Mouse (Mus musculus): ENCODE results near the gene Abcc5. TPM values are rescaled to one million over a fixed set of nuclear protein-coding genes. Genes with fewer than 3 reads are reported as not detected.

Gene Abcc5
- polyA plus RNA-seq, 1 experiment from 2014 or later = 44.9 TPM

DNA sequence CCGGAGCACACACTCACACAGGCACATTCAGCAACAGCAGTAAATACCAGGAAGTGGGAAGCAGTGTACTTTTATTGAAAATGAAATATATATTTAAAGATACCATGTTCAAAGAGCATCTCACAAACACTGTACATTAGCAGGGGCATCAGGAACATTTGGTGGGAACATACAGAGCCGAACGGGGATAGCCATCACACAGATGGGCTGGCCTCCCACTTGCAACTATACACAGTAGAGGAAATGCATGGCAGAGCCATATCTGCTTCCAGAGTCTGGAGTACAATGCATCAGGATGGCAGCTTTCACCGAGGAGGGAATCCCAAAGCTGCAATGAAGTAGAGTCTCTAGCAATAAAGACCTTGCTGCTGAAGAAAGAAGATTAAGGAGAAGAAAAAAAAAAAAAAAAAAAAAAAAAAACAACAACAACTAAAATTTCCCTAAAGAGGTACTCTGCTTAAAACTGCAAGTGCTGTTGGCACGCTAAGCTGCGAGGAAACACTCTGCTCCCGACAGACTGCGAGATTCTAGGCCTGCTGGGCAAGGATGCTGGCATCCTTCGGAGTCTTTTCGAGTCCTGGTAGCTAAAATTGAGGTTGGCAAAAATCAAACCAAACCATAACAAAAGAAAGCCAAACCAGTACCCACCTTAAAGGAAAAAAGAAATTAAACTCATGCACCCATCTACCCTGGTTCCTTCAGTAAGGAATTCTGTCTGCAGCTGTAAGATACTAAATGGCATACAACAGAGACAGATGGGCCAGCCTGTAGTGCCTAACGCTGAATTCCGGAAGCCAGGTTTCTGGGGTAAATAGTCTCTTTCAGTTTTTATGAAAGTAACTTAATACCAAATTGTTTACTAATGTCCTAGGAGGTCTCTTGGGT lies 25.2 kb downstream of the Abcc5 start:
- Histone ChIP-seq H3K9me3 (replicated peaks; ENCODE audit: control insufficient read depth, low read length) (no peaks in the 10 kb centered on the region), H3K27me3 (ENCODE audit: control insufficient read depth, insufficient read depth, low read length) (no peaks in the 10 kb centered on the region), H3K27ac (replicated peaks; ENCODE audit: low read depth, low read length) (no peak overlapping the region), H3K4me2 (ENCODE audit: low read depth, low read length) (no peak overlapping the region), H3K9ac (replicated peaks; ENCODE audit: low read length) (no peak overlapping the region), H3K4me3 (ENCODE audit: low read depth, low read length) (no peak overlapping the region), H3K36me3 (replicated peaks; ENCODE audit: control insufficient read depth, insufficient read depth, low read depth, low read length) (peaks cover 2% of the 10 kb centered on the region), H3K4me1 (ENCODE audit: control insufficient read depth, insufficient read depth, low read length) (no peaks in the 10 kb centered on the region)
- ATAC-seq (replicated peaks; ENCODE audit: insufficient number of reproducible peaks, low FRiP score, low TSS enrichment, low read depth) = no peak
- 92% methylated on average over 12 of the region's 12 CpGs for WGBS
- DNase-seq (ENCODE audit: low spot score) = no peak

- ATAC-seq (replicated peaks; ENCODE audit: insufficient number of reproducible peaks, low FRiP score, low TSS enrichment, low read depth) = no peak
- WGBS = 90% methylated on average over 10 of the region's 10 CpGs
- Histone ChIP-seq H3K4me2 (ENCODE audit: low read depth, low read length) (no peak overlapping the region), H3K4me1 (ENCODE audit: control insufficient read depth, insufficient read depth, low read length) (no peaks in the 10 kb centered on the region), H3K9me3 (replicated peaks; ENCODE audit: control insufficient read depth, low read length) (no peaks in the 10 kb centered on the region), H3K27ac (replicated peaks; ENCODE audit: low read depth, low read length) (no peak overlapping the region), H3K4me3 (ENCODE audit: low read depth, low read length) (no peak overlapping the region), H3K9ac (replicated peaks; ENCODE audit: low read length) (no peak overlapping the region), H3K27me3 (ENCODE audit: control insufficient read depth, insufficient read depth, low read length) (no peaks in the 10 kb centered on the region), H3K36me3 (replicated peaks; ENCODE audit: control insufficient read depth, insufficient read depth, low read depth, low read length) (peaks cover 2% of the 10 kb centered on the region)
- DNase-seq (ENCODE audit: low spot score) = no peak
Observed at GRCm38 (mm10) chr16:20396851-20397250, 29.3 kb downstream of the Abcc5 start.

DNA sequence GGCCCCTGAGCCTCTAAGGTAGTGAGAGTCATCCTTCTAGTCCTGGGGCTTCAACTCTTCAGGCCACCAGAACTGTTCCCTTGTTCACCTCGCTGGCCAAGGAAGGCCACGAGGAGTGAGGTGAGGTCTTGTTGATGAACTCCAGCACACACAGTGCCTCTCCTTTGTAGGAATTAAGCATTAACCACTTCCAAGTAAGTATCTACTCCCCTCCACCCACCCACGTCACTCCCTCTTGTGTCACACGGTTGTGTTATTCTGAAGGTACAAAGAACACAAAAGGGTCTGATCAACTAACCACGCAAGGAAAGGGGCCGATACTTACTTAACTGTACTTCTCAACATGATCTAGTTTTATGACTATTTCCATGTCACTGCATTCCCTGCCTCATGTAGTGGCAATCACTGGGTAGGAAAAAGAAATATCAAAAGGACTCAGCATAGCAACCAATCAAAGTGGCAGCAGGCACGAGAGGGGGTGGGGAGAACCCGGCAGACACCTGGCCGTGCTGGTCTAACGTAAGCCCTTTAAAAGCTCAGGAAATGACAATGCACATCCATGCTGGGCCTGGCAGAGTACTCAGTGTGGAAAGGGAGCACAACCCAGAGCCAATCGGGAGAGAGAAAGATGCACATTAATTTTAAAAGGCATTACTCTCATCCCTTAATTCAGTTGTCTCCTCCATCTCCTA lies 30.8 kb downstream of the Abcc5 start:
- Histone ChIP-seq H3K4me1 (ENCODE audit: control insufficient read depth, insufficient read depth, low read length) (no peaks in the 10 kb centered on the region), H3K9me3 (replicated peaks; ENCODE audit: control insufficient read depth, low read length) (no peaks in the 10 kb centered on the region), H3K9ac (replicated peaks; ENCODE audit: low read length) (no peak overlapping the region), H3K36me3 (replicated peaks; ENCODE audit: control insufficient read depth, insufficient read depth, low read depth, low read length) (peaks cover 2% of the 10 kb centered on the region), H3K27me3 (ENCODE audit: control insufficient read depth, insufficient read depth, low read length) (no peaks in the 10 kb centered on the region), H3K27ac (replicated peaks; ENCODE audit: low read depth, low read length) (no peak overlapping the region), H3K4me3 (ENCODE audit: low read depth, low read length) (no peak overlapping the region), H3K4me2 (ENCODE audit: low read depth, low read length) (no peak overlapping the region)
- 93% methylated on average over 11 of the region's 11 CpGs for WGBS
- DNase-seq (ENCODE audit: low spot score) (no peak), ATAC-seq (replicated peaks; ENCODE audit: insufficient number of reproducible peaks, low FRiP score, low TSS enrichment, low read depth) (no peak)

DNA sequence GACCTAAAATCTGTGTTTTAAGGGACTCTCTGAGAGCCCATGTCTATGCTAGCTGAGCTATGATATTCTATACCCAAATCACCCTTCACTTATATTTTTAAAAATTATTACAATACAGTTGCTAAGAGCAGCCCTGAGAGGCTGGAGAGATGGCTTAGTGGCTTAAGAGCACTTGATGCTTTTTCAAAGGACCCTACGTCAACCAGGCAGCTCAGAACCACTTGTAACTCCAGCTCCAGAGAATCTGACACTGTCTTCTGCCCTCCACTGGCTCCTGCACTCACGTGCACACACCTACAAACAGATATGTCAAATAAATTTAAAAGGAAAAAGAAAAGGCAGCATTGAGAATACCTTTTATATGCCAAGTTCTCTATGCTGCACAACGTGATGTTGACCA lies 34.4 kb downstream of the Abcc5 start:
- Histone ChIP-seq H3K27ac (replicated peaks; ENCODE audit: low read depth, low read length) (no peak overlapping the region), H3K4me2 (ENCODE audit: low read depth, low read length) (no peak overlapping the region), H3K4me3 (ENCODE audit: low read depth, low read length) (no peak overlapping the region), H3K9me3 (replicated peaks; ENCODE audit: control insufficient read depth, low read length) (no peaks in the 10 kb centered on the region), H3K27me3 (ENCODE audit: control insufficient read depth, insufficient read depth, low read length) (no peaks in the 10 kb centered on the region), H3K9ac (replicated peaks; ENCODE audit: low read length) (no peak overlapping the region), H3K36me3 (replicated peaks; ENCODE audit: control insufficient read depth, insufficient read depth, low read depth, low read length) (no peaks in the 10 kb centered on the region), H3K4me1 (ENCODE audit: control insufficient read depth, insufficient read depth, low read length) (no peaks in the 10 kb centered on the region)
- DNase-seq (ENCODE audit: low spot score) (no peak), ATAC-seq (replicated peaks; ENCODE audit: insufficient number of reproducible peaks, low FRiP score, low TSS enrichment, low read depth) (no peak)
- 89% methylated on average over 3 of the region's 3 CpGs for WGBS

DNA sequence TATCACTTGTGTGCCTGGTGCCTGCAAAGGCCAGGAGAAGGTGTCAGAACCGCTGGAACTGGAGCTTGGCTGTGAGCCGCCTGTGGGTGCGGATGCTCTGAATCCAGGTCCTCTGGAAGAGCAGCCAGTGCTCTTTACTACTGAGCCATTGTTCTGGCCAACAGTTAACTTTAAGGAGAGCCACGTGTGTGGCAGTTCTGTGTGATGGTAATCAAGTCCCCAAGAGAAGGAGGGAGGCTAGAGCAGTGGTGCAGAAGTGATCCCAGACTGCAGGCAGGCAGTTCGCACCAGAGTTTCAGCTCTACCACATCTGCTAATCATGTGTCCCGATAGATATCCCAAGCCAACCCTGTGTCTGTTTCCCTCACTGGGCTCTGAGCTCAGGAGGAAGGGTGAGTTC lies 36.0 kb downstream of the Abcc5 start:
- Histone ChIP-seq H3K4me3 (ENCODE audit: low read depth, low read length) (no peak overlapping the region), H3K27me3 (ENCODE audit: control insufficient read depth, insufficient read depth, low read length) (no peaks in the 10 kb centered on the region), H3K9ac (replicated peaks; ENCODE audit: low read length) (no peak overlapping the region), H3K4me2 (ENCODE audit: low read depth, low read length) (no peak overlapping the region), H3K27ac (replicated peaks; ENCODE audit: low read depth, low read length) (no peak overlapping the region), H3K36me3 (replicated peaks; ENCODE audit: control insufficient read depth, insufficient read depth, low read depth, low read length) (no peaks in the 10 kb centered on the region), H3K4me1 (ENCODE audit: control insufficient read depth, insufficient read depth, low read length) (no peaks in the 10 kb centered on the region), H3K9me3 (replicated peaks; ENCODE audit: control insufficient read depth, low read length) (no peaks in the 10 kb centered on the region)
- DNase-seq (ENCODE audit: low spot score) (no peak), ATAC-seq (replicated peaks; ENCODE audit: insufficient number of reproducible peaks, low FRiP score, low TSS enrichment, low read depth) (no peak)
- WGBS = 71% methylated on average over 6 of the region's 6 CpGs

DNA sequence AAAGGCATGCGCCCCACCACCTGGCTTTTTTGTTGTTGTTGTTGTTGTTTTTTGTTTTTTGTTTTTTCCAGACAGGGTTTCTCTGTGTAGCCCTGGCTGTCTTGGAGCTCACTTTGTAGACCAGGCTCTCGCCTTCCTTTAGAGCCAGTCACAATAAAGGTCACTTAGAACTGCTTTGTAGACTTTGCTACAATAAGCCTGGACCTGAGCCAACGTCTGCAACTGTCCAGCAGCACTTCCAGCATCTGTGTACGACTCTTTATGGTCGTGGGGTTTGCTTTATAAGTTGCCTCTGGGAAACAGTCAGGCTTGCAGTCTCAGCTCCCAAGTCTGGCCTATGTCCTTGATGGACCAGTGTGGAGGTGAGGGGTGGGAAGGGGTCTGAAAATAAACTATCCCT lies 45.2 kb downstream of the Abcc5 start:
- no peak for ATAC-seq (replicated peaks; ENCODE audit: insufficient number of reproducible peaks, low FRiP score, low TSS enrichment, low read depth)

DNA sequence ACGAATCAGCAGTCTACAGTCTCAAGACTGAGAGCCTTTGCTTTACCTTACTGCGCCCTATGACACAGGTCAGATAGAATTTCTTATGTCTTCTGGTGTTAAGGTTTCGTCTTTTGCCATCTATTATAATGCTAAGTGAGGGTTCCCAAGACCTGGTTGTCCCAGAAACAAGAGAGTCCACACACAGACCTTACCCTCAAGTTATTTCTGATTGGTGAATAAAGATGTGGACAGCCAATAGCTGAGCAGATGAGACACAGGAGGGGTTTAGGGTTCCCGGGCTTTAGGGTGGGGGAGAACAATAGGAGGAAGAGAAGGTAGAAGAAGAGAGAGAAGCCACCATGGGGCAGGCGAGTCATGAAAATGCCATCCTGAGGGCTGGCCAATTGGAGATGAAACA lies 50.9 kb downstream of the Abcc5 start:
- H3K27ac ChIP-seq (replicated peaks; ENCODE audit: low read depth, low read length) = no peak overlapping the region
- no peak overlapping the region for H3K4me3 ChIP-seq (ENCODE audit: low read depth, low read length)
- H3K9me3 ChIP-seq (replicated peaks; ENCODE audit: control insufficient read depth, low read length) = no peaks in the 10 kb centered on the region
- ATAC-seq (replicated peaks; ENCODE audit: insufficient number of reproducible peaks, low FRiP score, low TSS enrichment, low read depth) (no peak), DNase-seq (ENCODE audit: low spot score) (no peak)
- no peak overlapping the region for H3K9ac ChIP-seq (replicated peaks; ENCODE audit: low read length)
- H3K36me3 ChIP-seq (replicated peaks; ENCODE audit: control insufficient read depth, insufficient read depth, low read depth, low read length) = peaks cover 2% of the 10 kb centered on the region; the same call in 1 of the 2 replicates
- H3K27me3 ChIP-seq (ENCODE audit: control insufficient read depth, insufficient read depth, low read length) = no peaks in the 10 kb centered on the region
- H3K4me1 ChIP-seq (ENCODE audit: control insufficient read depth, insufficient read depth, low read length) = no peaks in the 10 kb centered on the region
- H3K4me2 ChIP-seq (ENCODE audit: low read depth, low read length) = no peak overlapping the region
- WGBS = 84% methylated on average over 5 of the region's 5 CpGs

More for the DNA sequence above, 45.2 kb downstream of the Abcc5 start:
- no peak overlapping the region for H3K4me3 ChIP-seq (ENCODE audit: low read depth, low read length)
- DNase-seq (ENCODE audit: low spot score) = no peak
- 89% methylated on average over 5 of the region's 5 CpGs for WGBS
- no peak overlapping the region for H3K4me2 ChIP-seq (ENCODE audit: low read depth, low read length)
- no peaks in the 10 kb centered on the region for H3K27me3 ChIP-seq (ENCODE audit: control insufficient read depth, insufficient read depth, low read length)
- H3K9ac ChIP-seq (replicated peaks; ENCODE audit: low read length) = no peak overlapping the region
- no peaks in the 10 kb centered on the region for H3K4me1 ChIP-seq (ENCODE audit: control insufficient read depth, insufficient read depth, low read length)
- no peaks in the 10 kb centered on the region for H3K9me3 ChIP-seq (replicated peaks; ENCODE audit: control insufficient read depth, low read length)
- no peaks in the 10 kb centered on the region for H3K36me3 ChIP-seq (replicated peaks; ENCODE audit: control insufficient read depth, insufficient read depth, low read depth, low read length)
- H3K27ac ChIP-seq (replicated peaks; ENCODE audit: low read depth, low read length) = no peak overlapping the region

DNA sequence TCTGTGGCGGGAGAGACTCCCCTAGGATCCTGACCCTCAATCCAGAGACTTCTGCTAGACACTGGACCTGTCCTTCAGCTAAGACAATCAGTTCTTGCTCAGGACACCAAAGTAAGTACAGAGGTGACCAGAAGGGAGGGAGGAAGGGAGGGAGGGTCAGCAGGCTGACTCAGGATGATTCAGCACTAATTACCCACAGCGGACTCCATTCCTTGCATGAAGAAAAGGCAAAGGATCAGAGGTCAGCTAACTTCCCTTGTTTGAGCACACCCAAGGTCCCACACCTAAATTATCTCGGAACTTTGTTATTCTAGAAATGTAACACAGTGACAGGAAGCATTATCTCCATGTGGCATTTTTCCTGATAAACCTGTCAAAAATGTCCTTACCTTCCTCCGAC lies 54.5 kb downstream of the Abcc5 start:
- DNase-seq (ENCODE audit: low spot score) = no peak
- Histone ChIP-seq H3K36me3 (replicated peaks; ENCODE audit: control insufficient read depth, insufficient read depth, low read depth, low read length) (peaks cover 6% of the 10 kb centered on the region), H3K4me1 (ENCODE audit: control insufficient read depth, insufficient read depth, low read length) (no peaks in the 10 kb centered on the region), H3K4me2 (ENCODE audit: low read depth, low read length) (no peak overlapping the region), H3K9ac (replicated peaks; ENCODE audit: low read length) (no peak overlapping the region), H3K4me3 (ENCODE audit: low read depth, low read length) (no peak overlapping the region), H3K27ac (replicated peaks; ENCODE audit: low read depth, low read length) (no peak overlapping the region), H3K27me3 (ENCODE audit: control insufficient read depth, insufficient read depth, low read length) (no peaks in the 10 kb centered on the region), H3K9me3 (replicated peaks; ENCODE audit: control insufficient read depth, low read length) (no peaks in the 10 kb centered on the region)
- 79% methylated on average over 4 of the region's 4 CpGs for WGBS
- ATAC-seq (replicated peaks; ENCODE audit: insufficient number of reproducible peaks, low FRiP score, low TSS enrichment, low read depth) = no peak

Data from embryonic facial prominence, embryonic 11.5 days (tissue).